Mouse (Mus musculus): ENCODE results near the gene Khdc4. TPM values are rescaled to one million over a fixed set of nuclear protein-coding genes. Genes with fewer than 3 reads are reported as not detected.
"Not testable (repeated sequence)": the region's sequence is repeated elsewhere in the genome, so short reads cannot be mapped to it uniquely, and the experiment has no call there.

Gene Khdc4
- polyA plus RNA-seq, 1 experiment from 2014 or later = 46.4 TPM

DNA sequence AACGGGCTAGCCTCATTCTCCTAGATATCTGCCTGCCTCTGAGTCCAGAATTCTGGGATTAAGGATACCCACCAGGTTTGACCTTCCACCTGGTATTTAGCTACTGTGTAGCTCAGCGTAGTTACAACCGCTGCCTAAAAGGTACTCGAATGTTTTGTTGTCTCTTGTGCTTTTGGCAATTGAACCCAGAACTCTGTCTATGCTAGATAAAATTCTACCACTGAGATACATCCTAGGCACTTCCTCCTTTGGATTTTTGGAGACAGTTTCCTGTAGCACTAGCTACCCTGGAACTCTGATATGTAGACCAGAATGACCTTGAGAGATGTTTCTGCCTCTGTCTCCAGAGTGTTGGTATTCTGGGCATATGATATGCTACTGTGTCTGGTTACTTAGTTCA is 28.1 kb downstream of the Khdc4 start:
- Histone ChIP-seq H3K4me1 (peaks cover 9% of the 10 kb centered on the region), H3K4me3 (no peak overlapping the region), H3K27ac (no peak overlapping the region), H3K36me3 (peaks cover 68% of the 10 kb centered on the region), H3K9ac (no peak overlapping the region), H3K4me2 (no peak overlapping the region), H3K9me3 (replicated peaks) (no peaks in the 10 kb centered on the region), H3K27me3 (replicated peaks) (no peaks in the 10 kb centered on the region)
- WGBS (ENCODE audit: insufficient replicate concordance) = 84% methylated on average over 4 of the region's 4 CpGs
- ATAC-seq = no peak

DNA sequence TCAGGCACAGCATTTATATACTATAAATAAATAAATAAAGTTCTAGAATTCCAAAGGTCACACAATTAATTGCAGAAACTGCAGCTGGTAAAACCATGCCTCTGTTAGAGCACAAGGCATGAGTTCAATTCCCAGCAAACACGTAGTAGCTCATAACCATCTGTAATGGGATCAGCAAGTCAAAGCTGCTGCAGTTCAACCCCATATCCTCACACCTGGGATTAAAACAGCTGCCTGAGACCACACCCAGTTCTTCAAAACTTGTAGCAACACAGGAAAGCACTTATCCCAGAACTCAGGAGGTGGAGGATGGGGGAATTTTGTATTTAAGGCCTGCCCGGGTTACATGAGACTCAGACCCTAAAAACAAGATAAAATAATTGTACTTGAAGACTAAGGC is 29.1 kb downstream of the Khdc4 start:
- Histone ChIP-seq H3K4me1 (peaks cover 19% of the 10 kb centered on the region), H3K27ac (peak overlapping the region; percentile 47; the same call in 1 of the 2 replicates), H3K36me3 (peaks cover 68% of the 10 kb centered on the region), H3K9ac (no peak overlapping the region), H3K9me3 (replicated peaks) (no peaks in the 10 kb centered on the region), H3K4me2 (no peak overlapping the region), H3K27me3 (replicated peaks) (no peaks in the 10 kb centered on the region), H3K4me3 (no peak overlapping the region)
- no peak for ATAC-seq
- 67% methylated on average over 2 of the region's 2 CpGs for WGBS (ENCODE audit: insufficient replicate concordance)

DNA sequence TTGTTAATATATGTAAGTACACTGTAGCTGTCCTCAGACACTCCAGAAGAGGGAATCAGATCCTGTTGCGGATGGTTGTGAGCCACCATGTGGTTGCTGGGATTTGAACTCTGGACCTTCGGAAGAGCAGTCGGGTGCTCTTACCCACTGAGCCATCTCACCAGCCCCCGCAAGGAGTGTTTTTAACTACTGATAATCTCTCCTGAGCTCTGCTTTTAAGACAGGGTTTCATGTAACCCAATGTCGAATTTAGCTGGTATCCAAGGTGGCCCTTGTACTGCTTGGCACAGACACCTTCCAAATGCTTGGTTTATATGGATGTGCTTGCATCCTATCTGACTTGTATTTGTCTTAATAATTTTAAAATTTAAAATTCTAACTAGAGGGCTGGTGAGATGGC is 30.1 kb downstream of the Khdc4 start:
- not testable (repeated sequence) for H3K9me3 ChIP-seq (replicated peaks); H3K9ac ChIP-seq; H3K4me2 ChIP-seq; H3K4me3 ChIP-seq; ATAC-seq; H3K27ac ChIP-seq; H3K27me3 ChIP-seq (replicated peaks)
- H3K4me1 ChIP-seq = peaks cover 23% of the 10 kb centered on the region
- WGBS (ENCODE audit: insufficient replicate concordance) = 81% methylated on average over 5 of the region's 5 CpGs
- H3K36me3 ChIP-seq = peaks cover 68% of the 10 kb centered on the region

DNA sequence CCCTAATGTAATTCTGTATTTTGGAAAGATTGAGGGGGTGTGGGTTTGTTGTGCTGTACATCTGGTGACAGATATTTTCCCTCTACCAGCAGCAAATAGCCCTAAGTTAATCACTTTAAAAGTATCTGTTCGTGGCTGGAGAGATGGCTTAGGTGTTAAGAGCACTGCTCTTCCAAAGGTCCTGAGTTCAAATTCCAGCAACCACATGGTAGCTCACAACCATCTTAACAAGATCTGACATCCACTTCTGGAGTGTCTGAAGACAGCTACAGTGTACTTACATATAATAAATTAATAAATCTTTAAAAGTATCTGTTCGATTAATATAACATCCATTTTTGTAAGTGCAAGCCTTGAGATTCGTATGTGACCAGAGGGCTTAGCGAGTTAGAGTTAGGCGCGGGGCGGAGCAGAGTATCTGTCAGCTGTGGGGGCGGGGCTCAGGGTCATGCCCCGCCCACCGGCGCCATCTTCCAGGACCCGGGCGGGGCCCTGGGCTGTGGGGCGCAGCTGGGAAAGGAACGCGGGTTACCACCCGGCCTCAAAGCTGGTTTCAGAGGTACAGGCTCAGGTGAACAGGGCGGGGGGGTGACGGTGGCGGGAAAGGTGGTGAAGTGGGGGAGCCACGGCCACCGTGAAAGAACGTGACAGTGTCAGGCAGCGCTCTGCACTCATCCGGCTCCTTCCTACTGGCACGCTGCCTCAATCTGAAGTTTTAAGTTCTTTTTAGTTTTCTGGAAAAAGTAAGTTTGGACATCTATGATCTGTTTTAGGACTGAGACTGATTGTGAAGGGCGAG is 31.0 kb downstream of the Khdc4 start, which contains the start of gene Rit1:
Rit1 (plus strand) TSS at position 440 of the 799 bp plus-strand sequence.
- Histone ChIP-seq H3K27me3 (replicated peaks) (no peaks in the 10 kb centered on the region), H3K9me3 (replicated peaks) (no peaks in the 10 kb centered on the region), H3K4me2 (peak within 1 kb of the TSS; percentile 73), H3K36me3 (peaks cover 68% of the 10 kb centered on the region), H3K4me1 (peaks cover 23% of the 10 kb centered on the region), H3K4me3 (peak within 1 kb of the TSS; percentile 84), H3K27ac (peak within 1 kb of the TSS; percentile 92), H3K9ac (peak within 1 kb of the TSS; percentile 80)
- ATAC-seq = peak; percentile 95
- WGBS (ENCODE audit: insufficient replicate concordance) = under 1% methylated on average over 27 of the region's 27 CpGs

DNA sequence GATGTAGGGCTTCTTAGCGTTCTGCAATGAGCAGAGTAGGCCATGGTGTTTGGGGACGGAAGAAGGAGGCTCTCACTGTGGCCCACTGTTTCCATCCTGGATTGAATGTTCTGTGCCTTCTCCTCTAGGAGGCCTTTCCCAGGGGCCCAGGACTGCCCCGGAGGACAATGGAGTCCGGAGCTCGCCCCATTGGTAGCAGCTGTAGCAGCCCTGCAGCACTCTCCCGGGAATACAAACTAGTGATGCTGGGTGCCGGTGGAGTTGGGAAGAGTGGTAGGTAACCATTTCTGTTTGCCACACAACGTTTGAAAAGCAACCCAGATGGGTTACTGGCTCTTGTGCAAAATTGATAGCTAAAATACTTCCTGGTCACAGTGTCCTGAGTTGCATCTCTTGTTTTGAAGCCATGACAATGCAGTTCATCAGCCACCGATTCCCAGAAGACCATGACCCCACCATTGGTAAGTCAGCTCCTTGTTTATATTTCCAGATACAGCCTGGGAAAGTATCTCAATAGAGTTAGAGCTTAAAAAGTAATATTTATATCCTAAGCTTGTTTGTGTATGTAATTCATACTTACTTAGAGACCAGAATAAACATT is 31.7 kb downstream of the Khdc4 start:
- Histone ChIP-seq H3K9ac (peak overlapping the region; percentile 80), H3K27ac (peak overlapping the region; percentile 92), H3K4me1 (peaks cover 23% of the 10 kb centered on the region), H3K27me3 (replicated peaks) (no peaks in the 10 kb centered on the region), H3K4me2 (peak overlapping the region; percentile 73), H3K4me3 (peak overlapping the region; percentile 84), H3K36me3 (peaks cover 67% of the 10 kb centered on the region), H3K9me3 (replicated peaks) (no peaks in the 10 kb centered on the region)
- peak; percentile 67 for ATAC-seq
- WGBS (ENCODE audit: insufficient replicate concordance) = 7% methylated on average over 9 of the region's 9 CpGs

DNA sequence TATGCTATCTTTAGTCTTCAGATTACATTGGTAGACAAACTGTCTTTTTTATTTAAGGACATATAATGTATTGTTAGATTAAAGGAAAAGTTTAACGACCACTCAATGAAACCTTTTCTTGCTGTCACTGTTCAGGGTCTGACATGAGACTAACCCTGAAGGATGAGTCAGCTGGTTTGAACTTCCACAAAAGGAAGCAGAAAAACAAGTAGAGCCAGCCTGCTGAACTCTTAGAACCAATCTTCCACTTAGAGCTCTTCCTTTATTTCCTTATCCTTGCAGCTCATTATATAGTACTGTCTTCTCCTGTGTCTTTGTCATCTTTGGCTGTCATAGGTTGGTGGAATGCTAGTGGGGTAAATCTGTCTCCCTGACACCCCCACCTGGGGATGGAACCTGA is 32.2 kb downstream of the Khdc4 start:
- Histone ChIP-seq H3K4me2 (peak overlapping the region; percentile 73), H3K9ac (peak overlapping the region; percentile 80), H3K9me3 (replicated peaks) (no peaks in the 10 kb centered on the region), H3K27me3 (replicated peaks) (no peaks in the 10 kb centered on the region), H3K27ac (peak overlapping the region; percentile 81), H3K36me3 (peaks cover 61% of the 10 kb centered on the region), H3K4me3 (peak overlapping the region; percentile 84), H3K4me1 (peaks cover 23% of the 10 kb centered on the region)
- no peak for ATAC-seq
- 6% methylated on average over 1 of the region's 1 CpGs for WGBS (ENCODE audit: insufficient replicate concordance)

DNA sequence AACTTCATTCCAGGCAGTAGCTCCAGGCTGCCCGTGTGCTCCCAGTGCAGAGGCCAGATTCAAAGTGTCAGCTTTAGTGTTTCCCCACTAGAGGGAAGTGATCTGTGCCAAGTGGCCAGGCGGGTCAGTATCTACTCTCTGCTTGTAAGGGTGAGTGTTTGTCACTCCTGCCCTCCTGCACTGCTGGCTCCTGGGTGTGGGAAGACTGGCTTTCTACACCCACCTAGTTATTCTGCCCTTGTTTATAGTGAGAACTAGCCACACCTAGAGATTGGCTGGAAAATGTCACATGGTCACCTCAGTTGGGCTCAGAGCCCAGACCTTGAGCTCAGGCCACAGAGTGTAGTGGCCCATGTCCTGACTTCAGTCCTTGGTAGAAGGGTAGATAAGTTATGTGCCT is 33.5 kb downstream of the Khdc4 start:
- H3K9ac ChIP-seq = 0 out of 2 replicates have a peak overlapping the region, but pooled peaks have one; percentile 25
- H3K27me3 ChIP-seq (replicated peaks) = no peaks in the 10 kb centered on the region
- H3K4me3 ChIP-seq = peak overlapping the region; percentile 84
- H3K36me3 ChIP-seq = peaks cover 61% of the 10 kb centered on the region
- H3K4me1 ChIP-seq = peaks cover 23% of the 10 kb centered on the region
- H3K4me2 ChIP-seq = peak overlapping the region; percentile 73
- 0 out of 2 replicates have a peak, but pooled peaks have one; percentile 3 for ATAC-seq
- H3K9me3 ChIP-seq (replicated peaks) = 0 out of 2 replicates have a peak, but pooled peaks cover 7% of the 10 kb centered on the region
- H3K27ac ChIP-seq = peak overlapping the region; percentile 37; the same call in 1 of the 2 replicates
- 76% methylated on average over 2 of the region's 2 CpGs for WGBS (ENCODE audit: insufficient replicate concordance)

DNA sequence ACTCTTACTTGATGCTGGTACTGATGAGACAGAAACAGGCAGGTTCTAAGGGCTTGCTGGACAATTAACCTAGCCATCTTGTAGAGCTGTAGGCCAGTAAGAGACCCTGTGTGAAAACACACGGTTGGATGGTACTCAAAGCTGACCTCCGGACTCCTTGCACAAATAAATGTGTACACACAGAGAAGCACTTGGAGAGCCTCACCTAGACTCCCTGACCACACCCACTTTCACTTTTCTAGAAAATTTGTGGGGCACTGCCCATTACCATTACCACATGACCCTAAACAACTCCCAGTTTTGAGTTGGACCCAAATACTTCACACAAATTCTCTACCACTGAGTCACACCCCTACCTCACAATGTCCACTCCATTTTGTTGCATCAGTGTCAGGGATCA is 51.0 kb downstream of the Khdc4 start:
- Histone ChIP-seq H3K27me3 (replicated peaks) (no peaks in the 10 kb centered on the region), H3K9me3 (replicated peaks) (no peaks in the 10 kb centered on the region), H3K9ac (no peak overlapping the region), H3K27ac (no peak overlapping the region), H3K4me1 (no peaks in the 10 kb centered on the region), H3K4me3 (no peak overlapping the region), H3K36me3 (peaks cover 5% of the 10 kb centered on the region), H3K4me2 (no peak overlapping the region)
- WGBS (ENCODE audit: insufficient replicate concordance) = 56% methylated on average over 2 of the region's 2 CpGs
- no peak for ATAC-seq

DNA sequence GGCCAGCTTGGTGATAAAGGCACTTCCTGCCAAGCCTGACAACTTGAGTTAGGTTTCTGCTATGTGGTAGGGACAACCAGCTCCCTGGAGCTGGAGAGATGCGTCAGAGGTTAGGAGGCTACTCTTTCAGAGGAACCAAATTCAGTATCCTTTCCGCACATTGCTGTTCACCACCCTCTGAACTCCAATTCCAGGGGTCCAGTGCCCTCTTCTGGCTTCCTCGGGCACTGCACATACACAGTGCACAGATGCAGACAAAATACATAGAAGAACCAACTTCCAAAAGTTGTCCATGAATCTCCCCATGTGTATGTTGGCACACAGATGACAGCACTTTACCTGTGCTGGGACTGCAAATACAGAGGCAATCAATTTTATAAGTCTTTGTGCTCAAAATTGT is 53.0 kb downstream of the Khdc4 start:
- WGBS (ENCODE audit: insufficient replicate concordance) = 16% methylated on average over 3 of the region's 3 CpGs

DNA sequence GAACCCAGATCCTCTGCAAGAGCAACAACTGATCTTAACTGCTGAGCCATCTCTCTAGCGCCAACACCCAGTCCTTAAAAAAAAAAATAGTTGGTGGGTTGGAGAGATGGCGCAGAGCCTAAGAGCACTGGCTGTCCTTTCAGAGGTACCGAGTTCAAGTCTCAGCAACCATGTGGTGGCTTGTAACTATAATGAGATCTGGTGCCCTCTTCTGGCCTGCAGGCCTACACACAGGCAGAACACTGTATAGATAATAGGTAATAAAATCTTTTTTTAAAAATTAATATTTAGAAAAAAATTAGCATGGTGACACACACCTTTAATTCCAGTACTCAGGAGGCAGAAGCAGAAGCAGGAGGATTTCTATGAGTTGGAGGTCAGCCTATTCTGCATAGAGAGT is 54.5 kb downstream of the Khdc4 start:
- Histone ChIP-seq H3K9me3 (replicated peaks) (no peaks in the 10 kb centered on the region), H3K4me1 (no peaks in the 10 kb centered on the region), H3K36me3 (no peaks in the 10 kb centered on the region), H3K4me3 (no peak overlapping the region), H3K9ac (no peak overlapping the region), H3K4me2 (no peak overlapping the region), H3K27me3 (replicated peaks) (no peaks in the 10 kb centered on the region), H3K27ac (no peak overlapping the region)
- no peak for ATAC-seq
- WGBS (ENCODE audit: insufficient replicate concordance) = 77% methylated on average over 3 of the region's 3 CpGs

More for the DNA sequence above, 53.0 kb downstream of the Khdc4 start:
- no peak for ATAC-seq
- H3K4me3 ChIP-seq = no peak overlapping the region
- H3K9ac ChIP-seq = no peak overlapping the region
- no peaks in the 10 kb centered on the region for H3K4me1 ChIP-seq
- H3K27me3 ChIP-seq (replicated peaks) = no peaks in the 10 kb centered on the region
- no peaks in the 10 kb centered on the region for H3K36me3 ChIP-seq
- H3K27ac ChIP-seq = no peak overlapping the region
- H3K4me2 ChIP-seq = no peak overlapping the region
- H3K9me3 ChIP-seq (replicated peaks) = no peaks in the 10 kb centered on the region

DNA sequence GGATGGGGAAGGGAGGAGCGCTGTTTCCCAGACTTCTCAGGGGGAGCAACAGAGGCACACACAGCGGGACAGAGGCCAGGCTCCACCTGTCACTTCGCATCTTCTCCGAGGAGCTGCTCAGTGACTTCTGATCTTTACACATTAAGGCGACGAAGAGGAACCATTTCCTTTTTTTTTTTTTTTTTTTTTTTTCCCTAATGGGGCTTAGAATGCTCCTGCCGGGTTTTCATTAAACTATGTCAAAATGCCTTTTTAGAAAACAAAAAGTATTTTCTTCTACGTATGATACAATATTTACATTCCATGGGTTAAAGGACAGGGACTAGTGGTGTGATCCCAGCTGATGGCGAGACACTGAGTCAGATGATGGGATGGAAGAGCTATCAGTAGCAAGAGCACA is 59.9 kb downstream of the Khdc4 start:
- Histone ChIP-seq H3K4me2 (no peak overlapping the region), H3K36me3 (no peaks in the 10 kb centered on the region), H3K4me3 (no peak overlapping the region), H3K9me3 (replicated peaks) (no peaks in the 10 kb centered on the region), H3K9ac (no peak overlapping the region), H3K27ac (no peak overlapping the region), H3K27me3 (replicated peaks) (no peaks in the 10 kb centered on the region), H3K4me1 (peaks cover 7% of the 10 kb centered on the region)
- ATAC-seq = no peak
- WGBS (ENCODE audit: insufficient replicate concordance) = 75% methylated on average over 9 of the region's 9 CpGs

DNA sequence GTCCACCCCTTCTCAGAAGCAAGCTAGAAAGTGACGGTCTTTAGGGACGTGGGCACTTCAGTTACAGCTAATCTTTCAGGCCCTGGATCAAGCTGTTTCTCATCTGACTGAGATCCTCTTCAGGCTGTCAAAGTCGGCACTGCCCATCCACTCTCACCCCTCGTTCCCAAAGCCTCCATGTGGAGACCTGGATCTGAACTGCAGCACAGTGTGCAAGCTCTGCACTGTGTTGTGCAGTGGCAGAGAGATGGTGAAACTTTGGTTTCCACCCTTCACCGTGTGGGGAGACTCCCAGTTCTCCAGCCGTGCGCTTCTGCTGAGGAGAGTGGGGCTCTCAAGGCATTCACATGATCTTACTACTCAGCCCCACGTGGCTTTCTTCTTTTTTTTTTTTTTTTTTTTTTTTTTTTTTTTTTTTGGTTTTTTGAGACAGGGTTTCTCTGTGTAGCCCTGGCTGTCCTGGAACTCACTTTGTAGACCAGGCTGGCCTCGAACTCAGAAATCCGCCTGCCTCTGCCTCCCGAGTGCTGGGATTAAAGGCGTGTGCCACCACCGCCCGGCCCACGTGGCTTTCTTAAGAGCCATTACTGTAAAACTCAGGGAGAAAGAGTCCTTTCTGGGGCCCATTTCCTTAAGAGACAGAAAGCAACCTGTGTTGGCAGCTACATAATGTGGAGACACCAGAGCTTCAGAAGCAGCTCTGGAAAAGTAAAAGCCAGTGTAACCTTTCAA is 60.7 kb downstream of the Khdc4 start:
- ATAC-seq = no peak
- Histone ChIP-seq H3K4me1 (peaks cover 7% of the 10 kb centered on the region), H3K9me3 (replicated peaks) (no peaks in the 10 kb centered on the region), H3K36me3 (no peaks in the 10 kb centered on the region), H3K4me3 (no peak overlapping the region), H3K9ac (no peak overlapping the region), H3K27ac (no peak overlapping the region), H3K27me3 (replicated peaks) (no peaks in the 10 kb centered on the region), H3K4me2 (no peak overlapping the region)
- WGBS (ENCODE audit: insufficient replicate concordance) = 71% methylated on average over 15 of the region's 15 CpGs
